Mouse (Mus musculus): Measurements from ENCODE around the gene Gm49450. TPM values are rescaled to one million over a fixed set of nuclear protein-coding genes. Genes with fewer than 3 reads are reported as not detected.
A peak's percentile ranks its signal among the peaks of the same experiment; 100 is the strongest.

Gm49450 gene
- polyA plus RNA-seq, 1 experiment from 2014 or later = not detected

GRCm38 (mm10) chr15:98992086-98992912 is 38.9 kb upstream of the Gm49450 start:
- Histone ChIP-seq H3K4me1 (replicated peaks) (peaks cover 23% of the 10 kb centered on the region), H3K9me3 (replicated peaks) (no peaks in the 10 kb centered on the region), H3K9ac (peak overlapping the region; percentile 78), H3K27me3 (no peaks in the 10 kb centered on the region), H3K4me2 (peak overlapping the region; percentile 83), H3K36me3 (no peaks in the 10 kb centered on the region), H3K4me3 (replicated peaks) (peak overlapping the region; percentile 60), H3K27ac (peak overlapping the region; percentile 89; the same call in 1 of the 2 replicates)
- peak; percentile 43 for DNase-seq
- peak; percentile 40 for ATAC-seq (ENCODE audit: low read depth)
- 25% methylated on average over 17 of the region's 17 CpGs for WGBS (ENCODE audit: insufficient replicate concordance)

DNA sequence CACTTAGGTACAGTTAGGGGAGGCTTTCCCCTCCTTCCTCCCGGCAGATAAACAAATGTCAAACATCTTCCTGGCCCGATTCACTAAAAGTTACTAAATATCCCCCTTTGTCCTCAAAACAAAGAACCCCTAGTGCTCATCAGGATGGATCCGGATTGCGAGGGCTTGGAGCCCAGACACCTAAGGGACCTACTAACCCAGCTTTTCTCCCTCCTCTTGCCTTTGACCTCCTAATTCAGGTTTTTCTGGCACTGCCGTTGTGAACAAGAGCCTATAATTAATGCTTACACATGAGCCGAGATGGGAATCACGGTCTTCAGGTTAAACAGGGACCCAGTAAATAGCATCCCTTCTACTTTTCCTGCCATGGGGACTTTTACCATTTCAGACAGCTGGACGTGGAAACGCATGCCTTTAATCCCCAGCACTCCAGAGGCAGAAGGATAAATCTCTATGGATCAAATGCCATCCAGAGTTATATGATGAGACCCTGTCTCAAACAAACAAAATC is 38.2 kb upstream of the Gm49450 start:
- Histone ChIP-seq H3K27me3 (no peaks in the 10 kb centered on the region), H3K27ac (no peak overlapping the region), H3K9me3 (replicated peaks) (no peaks in the 10 kb centered on the region), H3K4me2 (peak overlapping the region; percentile 83; the same call in 1 of the 2 replicates), H3K4me3 (replicated peaks) (no peak overlapping the region), H3K9ac (no peak overlapping the region), H3K4me1 (replicated peaks) (peaks cover 23% of the 10 kb centered on the region), H3K36me3 (no peaks in the 10 kb centered on the region)
- WGBS (ENCODE audit: insufficient replicate concordance) = 65% methylated on average over 9 of the region's 9 CpGs
- ATAC-seq (ENCODE audit: low read depth) (no peak), DNase-seq (no peak)

GRCm38 (mm10) chr15:98990669-98991539 is 37.6 kb upstream of the Gm49450 start:
- 54% methylated on average over 15 of the region's 15 CpGs for WGBS (ENCODE audit: insufficient replicate concordance)
- Histone ChIP-seq H3K9me3 (replicated peaks) (no peaks in the 10 kb centered on the region), H3K4me1 (replicated peaks) (peaks cover 27% of the 10 kb centered on the region), H3K4me2 (no peak overlapping the region), H3K4me3 (replicated peaks) (no peak overlapping the region), H3K27me3 (no peaks in the 10 kb centered on the region), H3K36me3 (no peaks in the 10 kb centered on the region), H3K9ac (no peak overlapping the region), H3K27ac (no peak overlapping the region)
- DNase-seq = no peak
- no peak for ATAC-seq (ENCODE audit: low read depth)

DNA sequence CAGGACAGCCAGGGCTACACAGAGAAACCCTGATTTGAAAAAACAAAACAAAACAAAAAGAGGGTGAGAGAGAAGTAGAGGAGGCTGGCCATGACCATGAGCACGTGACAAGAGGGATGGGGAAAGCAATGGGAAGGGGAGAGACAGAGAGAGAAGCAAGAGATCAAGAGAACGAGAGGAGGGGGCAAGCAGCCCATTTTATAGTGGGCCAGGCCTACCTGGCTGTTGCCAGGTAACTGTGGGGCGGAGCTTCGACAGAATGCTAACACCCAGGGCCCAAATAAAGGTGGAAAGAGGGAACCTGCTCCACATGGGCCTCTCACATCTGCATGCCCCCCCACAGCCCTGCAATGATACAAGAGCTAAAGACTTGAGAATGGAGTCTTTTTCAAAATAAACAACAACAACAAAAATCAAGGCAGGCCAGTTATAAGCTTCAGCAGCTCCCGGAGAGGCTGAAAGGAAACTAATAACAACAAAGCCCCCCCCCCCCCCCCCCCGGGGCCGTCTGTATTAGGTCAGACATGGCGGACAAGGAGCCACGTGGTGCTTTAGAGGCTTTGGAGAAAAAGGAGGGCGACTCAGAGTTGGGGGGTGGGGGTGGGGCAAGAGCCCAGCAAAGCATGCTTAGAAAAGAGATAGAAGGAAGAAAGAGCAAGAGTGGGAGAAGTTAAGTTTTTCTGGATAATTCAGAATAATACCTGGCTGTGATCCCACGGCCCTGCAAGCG is 36.5 kb upstream of the Gm49450 start:
- no peak for DNase-seq
- 57% methylated on average over 10 of the region's 12 CpGs for WGBS (ENCODE audit: insufficient replicate concordance)
- Histone ChIP-seq H3K9me3 (replicated peaks) (no peaks in the 10 kb centered on the region), H3K27me3 (no peaks in the 10 kb centered on the region), H3K4me2 (no peak overlapping the region), H3K36me3 (no peaks in the 10 kb centered on the region), H3K4me3 (replicated peaks) (no peak overlapping the region), H3K9ac (no peak overlapping the region), H3K27ac (no peak overlapping the region), H3K4me1 (replicated peaks) (peaks cover 34% of the 10 kb centered on the region)
- no peak for ATAC-seq (ENCODE audit: low read depth)

DNA sequence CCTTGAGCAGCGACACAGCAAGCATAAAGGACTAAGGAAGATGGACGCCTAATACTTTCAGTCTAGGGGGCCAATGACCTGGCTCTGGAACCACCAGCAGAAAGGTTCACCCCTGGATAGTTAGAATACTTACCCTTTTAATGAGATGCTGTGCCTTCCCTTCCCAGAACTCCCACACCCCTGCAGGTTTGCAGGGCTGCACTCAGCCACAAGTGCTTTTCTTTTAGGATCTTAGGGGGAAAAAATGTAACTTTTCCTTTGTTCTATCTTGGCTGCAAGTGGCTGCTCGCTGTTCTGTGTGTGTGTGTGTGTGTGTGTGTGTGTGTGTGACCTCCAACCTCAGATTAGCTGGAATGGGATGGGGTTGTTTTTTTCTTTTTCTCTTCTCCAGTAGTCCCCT is 35.4 kb upstream of the Gm49450 start:
- no peak for ATAC-seq (ENCODE audit: low read depth)
- H3K36me3 ChIP-seq = no peaks in the 10 kb centered on the region
- no peak for DNase-seq
- H3K4me3 ChIP-seq (replicated peaks) = no peak overlapping the region
- H3K4me2 ChIP-seq = no peak overlapping the region
- H3K27me3 ChIP-seq = no peaks in the 10 kb centered on the region
- H3K27ac ChIP-seq = no peak overlapping the region
- H3K4me1 ChIP-seq (replicated peaks) = peaks cover 40% of the 10 kb centered on the region
- no peaks in the 10 kb centered on the region for H3K9me3 ChIP-seq (replicated peaks)
- no peak overlapping the region for H3K9ac ChIP-seq
- 63% methylated on average over 3 of the region's 3 CpGs for WGBS (ENCODE audit: insufficient replicate concordance)

DNA sequence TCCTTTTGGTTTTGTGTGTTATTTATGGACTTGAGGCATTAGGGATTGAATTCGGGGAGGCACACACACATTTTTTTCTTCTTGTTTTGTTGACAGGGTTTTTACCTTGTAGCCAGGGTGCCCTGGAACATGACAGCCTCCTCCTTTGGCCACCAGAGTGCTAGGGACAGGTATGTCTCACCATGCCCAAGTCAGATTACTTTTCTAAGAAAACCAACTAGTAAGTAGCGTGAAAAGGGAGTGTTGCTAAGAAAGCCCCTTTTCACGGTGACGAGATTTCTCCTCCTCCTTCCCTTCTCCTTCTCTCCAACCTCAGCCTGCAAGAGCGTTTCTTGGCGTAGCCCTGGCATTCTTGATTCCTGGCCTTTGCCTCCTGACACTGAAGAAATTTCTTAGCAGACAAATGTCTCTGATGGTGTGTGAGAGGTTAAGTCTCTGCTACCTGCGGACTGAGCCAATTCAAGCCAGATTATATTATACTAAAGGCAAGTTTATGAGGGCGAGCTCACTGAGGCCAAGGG is 34.4 kb upstream of the Gm49450 start:
- ATAC-seq (ENCODE audit: low read depth) (no peak), DNase-seq (no peak)
- Histone ChIP-seq H3K4me3 (replicated peaks) (no peak overlapping the region), H3K4me1 (replicated peaks) (peaks cover 42% of the 10 kb centered on the region), H3K4me2 (no peak overlapping the region), H3K27me3 (no peaks in the 10 kb centered on the region), H3K9ac (no peak overlapping the region), H3K9me3 (replicated peaks) (no peaks in the 10 kb centered on the region), H3K36me3 (no peaks in the 10 kb centered on the region), H3K27ac (no peak overlapping the region)
- 69% methylated on average over 8 of the region's 8 CpGs for WGBS (ENCODE audit: insufficient replicate concordance)

DNA sequence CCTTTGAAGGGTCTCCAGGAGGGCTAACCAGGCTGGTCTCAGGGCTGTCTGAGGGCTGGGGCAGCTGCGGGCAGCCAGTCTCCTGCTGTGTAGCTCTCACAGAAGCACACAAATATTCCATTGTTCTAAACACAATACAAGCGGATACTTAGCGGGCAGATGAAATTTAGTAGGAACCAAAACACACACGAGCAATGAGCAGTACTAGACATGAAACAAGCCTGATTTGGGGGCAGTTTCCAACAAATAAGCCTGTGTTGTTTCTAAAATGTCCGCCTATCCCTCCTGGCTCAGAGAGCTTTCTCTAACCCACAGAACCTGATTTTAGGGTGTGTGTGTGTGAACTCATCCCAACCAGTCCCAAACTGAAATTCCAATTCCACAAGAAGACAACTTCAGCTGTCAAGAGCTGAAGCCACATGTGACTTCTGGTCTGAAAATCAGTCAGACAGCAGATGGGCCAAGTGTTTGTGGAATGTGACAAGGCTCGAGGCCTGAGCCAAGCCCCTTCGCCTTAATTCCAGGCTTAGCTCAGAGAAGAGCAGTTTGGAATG is 33.8 kb upstream of the Gm49450 start:
- Histone ChIP-seq H3K4me3 (replicated peaks) (no peak overlapping the region), H3K36me3 (no peaks in the 10 kb centered on the region), H3K4me1 (replicated peaks) (peaks cover 37% of the 10 kb centered on the region), H3K9ac (no peak overlapping the region), H3K27me3 (no peaks in the 10 kb centered on the region), H3K4me2 (no peak overlapping the region), H3K9me3 (replicated peaks) (no peaks in the 10 kb centered on the region), H3K27ac (no peak overlapping the region)
- DNase-seq (no peak), ATAC-seq (ENCODE audit: low read depth) (no peak)
- 73% methylated on average over 7 of the region's 7 CpGs for WGBS (ENCODE audit: insufficient replicate concordance)

DNA sequence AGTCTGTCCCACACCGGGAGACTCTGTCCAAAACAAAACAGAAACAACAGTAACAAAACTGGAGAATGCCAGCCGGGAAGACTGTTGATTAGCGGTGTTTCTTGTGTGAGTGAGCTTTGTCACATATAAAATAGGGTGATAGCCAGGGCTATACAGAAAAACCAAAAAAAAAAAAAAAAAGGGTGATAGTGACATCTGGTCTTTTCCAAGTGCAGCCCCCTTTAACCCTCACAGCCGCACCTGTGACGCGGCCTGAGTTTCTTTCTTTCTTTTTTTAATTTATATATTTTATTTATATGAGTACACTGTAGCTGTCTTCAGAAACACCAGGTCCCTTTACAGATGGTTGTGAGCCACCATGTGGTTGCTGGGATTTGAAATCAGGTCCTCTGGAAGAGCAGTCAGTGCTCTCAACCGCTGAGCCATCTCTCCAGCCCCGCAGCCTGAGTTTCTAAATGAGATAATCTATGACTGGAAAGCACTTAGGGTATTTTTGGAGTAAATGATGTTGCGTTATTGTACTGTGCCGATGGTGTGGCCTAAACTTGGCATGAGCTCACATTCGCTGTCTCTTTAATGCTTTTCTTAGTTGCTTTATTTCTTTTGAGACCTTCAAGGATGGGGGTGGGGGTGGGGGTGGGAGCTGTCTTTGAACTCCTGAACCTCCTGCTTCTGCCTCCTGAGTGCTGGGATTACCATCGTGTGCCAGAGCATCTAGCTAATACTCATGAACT is 32.8 kb upstream of the Gm49450 start:
- 45% methylated on average over 12 of the region's 12 CpGs for WGBS (ENCODE audit: insufficient replicate concordance)
- ATAC-seq (ENCODE audit: low read depth) = no peak
- Histone ChIP-seq H3K9ac (peak overlapping the region; percentile 77), H3K36me3 (no peaks in the 10 kb centered on the region), H3K9me3 (replicated peaks) (no peaks in the 10 kb centered on the region), H3K4me1 (replicated peaks) (peaks cover 32% of the 10 kb centered on the region), H3K4me3 (replicated peaks) (peak overlapping the region; percentile 68), H3K27me3 (peaks cover 6% of the 10 kb centered on the region; the same call in 1 of the 2 replicates), H3K4me2 (peak overlapping the region; percentile 74), H3K27ac (peak overlapping the region; percentile 86)
- DNase-seq = no peak

DNA sequence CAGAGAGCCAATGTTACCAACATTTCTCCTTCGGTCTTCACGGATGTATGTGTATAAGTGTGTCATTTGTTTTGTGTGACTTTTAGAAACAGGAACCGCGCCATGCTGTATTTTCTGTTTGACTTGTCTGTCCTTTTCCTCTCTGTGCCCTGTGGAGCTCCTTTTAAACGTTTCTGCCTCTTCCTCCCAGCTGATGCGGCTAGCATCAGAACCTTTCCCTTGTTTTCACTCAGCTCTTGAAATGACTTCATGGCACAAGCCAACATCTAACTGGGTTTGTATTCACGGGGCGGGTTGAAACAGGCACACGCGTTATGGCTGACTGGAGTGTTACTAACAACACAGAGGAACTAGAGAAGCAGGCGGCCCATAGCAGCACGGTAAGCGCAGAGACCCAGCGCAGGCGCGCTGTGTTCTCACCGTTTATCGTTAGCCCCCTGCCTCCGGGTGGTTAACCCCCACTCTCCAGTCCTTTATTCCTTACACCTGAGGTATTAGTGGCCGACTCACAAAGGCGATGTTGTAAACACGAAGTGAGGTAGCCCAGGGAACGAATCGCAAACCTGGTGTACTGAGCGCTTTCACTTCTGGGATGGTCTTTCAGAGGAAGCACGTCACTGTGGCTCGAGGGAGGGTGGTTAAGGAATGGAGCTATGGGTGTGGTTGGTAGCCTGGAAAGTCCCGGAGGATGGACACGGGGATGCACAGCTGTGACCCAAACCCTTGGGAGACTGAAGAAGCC is 32.1 kb upstream of the Gm49450 start:
- Histone ChIP-seq H3K9me3 (replicated peaks) (no peaks in the 10 kb centered on the region), H3K36me3 (no peaks in the 10 kb centered on the region), H3K27ac (peak overlapping the region; percentile 86), H3K4me3 (replicated peaks) (peak overlapping the region; percentile 68), H3K4me2 (peak overlapping the region; percentile 74), H3K4me1 (replicated peaks) (peaks cover 32% of the 10 kb centered on the region), H3K27me3 (peaks cover 6% of the 10 kb centered on the region; the same call in 1 of the 2 replicates), H3K9ac (peak overlapping the region; percentile 77)
- ATAC-seq (ENCODE audit: low read depth) (peak; percentile 86), DNase-seq (peak; percentile 64)
- under 1% methylated on average over 29 of the region's 29 CpGs for WGBS (ENCODE audit: insufficient replicate concordance)

All from liver, embryonic 13.5 days (tissue).